Mouse (Mus musculus) olfactory bulb, adult 2 months (tissue): Measurements from ENCODE around the gene Tvp23b.

ENCODE experiments used
- CTCF ChIP-seq: fragments of 200-500 bp; IDR thresholded peaks from 2 replicates; pipeline ENCODE4 v1.5.1; 2012; ENCODE audit warnings: low read depth, mild to moderate bottlenecking, low read length, moderate library complexity; ENCODE audit not compliant: insufficient read depth
- POLR2A ChIP-seq: fragments of 200-500 bp; IDR thresholded peaks from 2 replicates; pipeline ENCODE4 v1.6.1; 2012; ENCODE audit warnings: mild to moderate bottlenecking, low read depth, low read length, moderate library complexity; ENCODE audit not compliant: insufficient read depth

DNA sequence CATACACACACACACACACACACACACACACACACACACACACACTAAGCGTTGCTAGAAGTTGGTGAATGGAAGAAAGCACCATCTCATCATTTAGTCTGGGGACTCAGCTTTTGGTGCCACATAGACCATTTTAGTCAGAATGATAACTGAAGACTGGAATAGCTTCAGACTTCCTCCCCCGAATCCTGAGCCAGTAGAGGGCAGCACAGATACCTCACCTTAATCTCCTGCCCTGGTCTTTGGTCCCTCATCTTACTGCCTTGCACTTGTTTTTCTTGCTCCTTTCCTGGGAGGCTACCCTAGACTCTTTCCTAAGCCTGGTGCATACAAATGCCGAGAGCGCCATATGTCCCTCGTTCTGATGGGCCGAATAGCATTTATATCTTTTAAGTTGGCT is 35.3 kb downstream of the Tvp23b start:
- TF ChIP-seq CTCF (no peak), POLR2A (no peak)
